Mouse (Mus musculus) heart, embryonic 14.5 days (tissue): ENCODE results near the gene Aldh3b2. TPM values are rescaled to one million over a fixed set of nuclear protein-coding genes. Genes with fewer than 3 reads are reported as not detected.

Experiments used
- ATAC-seq: fragments of 200-750 bp; cut with Nextera tagmentation; 2 replicates; pipeline ENCODE4 v1.8.0; 2017; ENCODE audit warnings: low read depth, moderate TSS enrichment; ENCODE audit not compliant: insufficient number of reproducible peaks, insufficient read depth, low FRiP score
- H3K27ac ChIP-seq, 2 experiments: fragments of 200-500 bp in 1 of 2; fragments of 300-500 bp in 1 of 2; sonication (generic) in 1 of 2; replicated peaks in 1 of 2; 2 replicates each; pipeline ENCODE4 v1.5.1; 2012 to 2014; ENCODE audit warnings: low read depth in 2 of 2, low read length in 2 of 2, control low read depth in 1 of 2, mild to moderate bottlenecking in 1 of 2, mixed read lengths in 1 of 2; ENCODE audit not compliant: control insufficient read depth in 1 of 2, insufficient read depth in 1 of 2
- H3K27me3 ChIP-seq: fragments of 300-500 bp; sonication (generic); 2 replicates; pipeline ENCODE4 v1.6.1; 2014; ENCODE audit warnings: mild to moderate bottlenecking, low read length, control low read depth; ENCODE audit not compliant: control insufficient read depth, insufficient read depth
- H3K36me3 ChIP-seq: fragments of 300-500 bp; sonication (generic); 2 replicates; pipeline ENCODE4 v1.6.1; 2014; ENCODE audit warnings: mild to moderate bottlenecking, control low read depth, low read length, mixed read lengths; ENCODE audit not compliant: control insufficient read depth, insufficient read depth
- H3K4me1 ChIP-seq, 2 experiments: fragments of 200-500 bp in 1 of 2; fragments of 300-500 bp in 1 of 2; sonication (generic) in 1 of 2; 2 replicates each; pipeline ENCODE4 v1.6.1; 2012 to 2014; ENCODE audit warnings: low read length in 2 of 2, control low read depth in 1 of 2, mixed read lengths in 1 of 2; ENCODE audit not compliant: control insufficient read depth in 2 of 2, insufficient read depth in 2 of 2
- H3K4me2 ChIP-seq: fragments of 300-500 bp; sonication (generic); 2 replicates; pipeline ENCODE4 v1.6.1; 2014; ENCODE audit warnings: mild to moderate bottlenecking, low read length
- H3K4me3 ChIP-seq, 2 experiments: fragments of 200-500 bp in 1 of 2; fragments of 300-500 bp in 1 of 2; sonication (generic) in 1 of 2; 2 replicates each; pipeline ENCODE4 v1.5.1; 2012 to 2014; ENCODE audit warnings: low read length in 2 of 2, mild to moderate bottlenecking in 2 of 2, control low read depth in 1 of 2, low read depth in 1 of 2, moderate library complexity in 1 of 2; ENCODE audit not compliant: control insufficient read depth in 1 of 2, insufficient read depth in 1 of 2
- H3K9ac ChIP-seq: fragments of 300-500 bp; sonication (generic); 2 replicates; pipeline ENCODE4 v1.6.1; 2014; ENCODE audit warnings: mild to moderate bottlenecking, low read length
- H3K9me3 ChIP-seq: fragments of 300-500 bp; sonication (generic); 2 replicates; pipeline ENCODE4 v1.6.1; 2016; ENCODE audit warnings: low read length, control low read depth; ENCODE audit not compliant: control insufficient read depth
- WGBS: fragments of 180-500 bp; shearing (Covaris S2); extraction: QIAGEN DNeasy Blood & Tissue Kit; methylation state at CpG from one replicate; pipeline ENCODE4 v1.1.7; 2014; 5-methylcytosine and 5-hydroxymethylcytosine counted together
- polyA plus RNA-seq: library from polyadenylated mRNA; unstranded; fragments of >200 nt; fragmentation: Nextera tagmentation; extraction: Ambion mirVana; gene quantifications from 2 replicates; pipeline ENCODE4 v1.2.1, GENCODE M21; 2014

Aldh3b2 gene
- polyA plus RNA-seq, 1 experiment from 2014 or later = 0.18 TPM

DNA sequence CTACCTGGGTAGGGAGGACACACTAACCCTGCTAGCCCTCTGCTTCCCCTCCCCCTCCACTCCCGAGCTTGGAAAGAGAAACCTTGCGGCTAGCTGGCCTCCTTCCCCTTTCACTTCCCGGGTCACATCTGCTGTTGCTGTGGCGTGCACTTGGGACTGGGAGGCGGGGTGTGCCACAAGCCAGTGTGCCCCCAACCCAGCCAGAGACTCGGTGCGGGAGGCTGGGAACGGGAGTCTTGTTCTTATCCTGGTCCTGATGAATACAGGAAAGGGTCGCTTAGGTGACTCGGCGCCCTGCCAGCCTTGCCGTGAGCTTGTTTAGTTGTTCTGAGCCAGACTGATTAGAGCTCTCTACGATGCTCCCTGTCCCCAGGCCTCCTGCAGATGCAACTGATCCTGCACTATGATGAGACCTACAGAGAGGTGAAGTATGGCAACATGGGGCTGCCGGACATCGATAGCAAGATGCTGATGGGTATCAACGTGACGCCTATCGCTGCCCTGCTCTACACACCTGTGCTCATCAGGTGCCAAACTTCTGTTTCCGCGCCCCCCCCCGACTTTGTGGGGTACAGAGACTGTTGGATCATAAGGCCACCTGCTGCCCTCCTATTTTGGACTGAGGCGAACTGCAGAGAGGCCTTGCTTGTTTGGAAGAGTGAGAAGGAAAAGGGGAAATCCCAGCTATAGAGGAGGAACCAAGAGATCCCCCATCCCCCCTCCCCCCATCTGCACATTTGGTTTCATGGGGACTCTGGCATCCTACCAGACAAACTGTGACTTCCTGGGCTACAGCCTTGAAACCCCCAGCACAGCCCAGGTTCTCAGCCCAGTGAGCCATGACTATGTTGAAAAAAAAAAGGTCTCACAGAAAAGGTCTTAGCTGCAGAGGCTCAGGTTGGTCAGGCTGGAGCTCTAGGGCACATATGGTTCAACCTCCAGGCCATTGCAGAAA, 36.0 kb upstream of the Aldh3b2 start:
- peak overlapping the region; percentile 73 for H3K9ac ChIP-seq
- peak overlapping the region; percentile 93 for H3K4me2 ChIP-seq
- H3K36me3 ChIP-seq = no peaks in the 10 kb centered on the region
- no peaks in the 10 kb centered on the region for H3K27me3 ChIP-seq
- peaks cover 6 to 11% of the 10 kb centered on the region in 2 experiments for H3K4me1 ChIP-seq
- 0 out of 4 replicates have a peak overlapping the region, but pooled peaks of 1 of the 2 experiments have one; percentile 33 for H3K27ac ChIP-seq
- ATAC-seq = 0 out of 2 replicates have a peak, but pooled peaks have one; percentile 40
- peak overlapping the region; percentile 61 to 65 for H3K4me3 ChIP-seq
- WGBS = 7% methylated on average over 22 of the region's 22 CpGs
- no peaks in the 10 kb centered on the region for H3K9me3 ChIP-seq

DNA sequence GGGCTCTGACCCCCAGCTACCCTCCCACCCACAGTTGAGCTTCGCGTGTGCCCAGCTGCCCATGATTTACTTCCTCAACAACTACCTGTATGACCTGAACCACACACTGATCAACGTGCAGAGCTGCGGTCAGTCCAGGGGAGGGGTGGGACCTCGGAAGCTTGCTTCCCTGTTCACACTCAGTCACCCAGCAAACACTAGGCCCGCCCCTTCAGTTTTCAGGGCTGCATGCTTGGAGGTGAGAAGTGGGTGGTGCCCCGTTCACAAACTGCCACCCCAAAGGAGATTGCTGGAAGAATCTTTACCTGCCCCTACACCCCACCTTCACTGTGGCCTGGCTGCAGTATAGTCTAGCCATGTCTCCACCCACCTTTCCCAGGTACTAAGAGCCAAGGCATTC, 29.8 kb upstream of the Aldh3b2 start:
- WGBS = 75% methylated on average over 7 of the region's 7 CpGs
- Histone ChIP-seq H3K4me2 (no peak overlapping the region), H3K4me3 (no peak overlapping the region), H3K36me3 (no peaks in the 10 kb centered on the region), H3K9me3 (no peaks in the 10 kb centered on the region), H3K27me3 (peaks cover 6% of the 10 kb centered on the region; the same call in 1 of the 2 replicates), H3K9ac (no peak overlapping the region), H3K27ac (no peak overlapping the region), H3K4me1 (peaks cover 8 to 11% of the 10 kb centered on the region in 2 experiments)
- no peak for ATAC-seq

DNA sequence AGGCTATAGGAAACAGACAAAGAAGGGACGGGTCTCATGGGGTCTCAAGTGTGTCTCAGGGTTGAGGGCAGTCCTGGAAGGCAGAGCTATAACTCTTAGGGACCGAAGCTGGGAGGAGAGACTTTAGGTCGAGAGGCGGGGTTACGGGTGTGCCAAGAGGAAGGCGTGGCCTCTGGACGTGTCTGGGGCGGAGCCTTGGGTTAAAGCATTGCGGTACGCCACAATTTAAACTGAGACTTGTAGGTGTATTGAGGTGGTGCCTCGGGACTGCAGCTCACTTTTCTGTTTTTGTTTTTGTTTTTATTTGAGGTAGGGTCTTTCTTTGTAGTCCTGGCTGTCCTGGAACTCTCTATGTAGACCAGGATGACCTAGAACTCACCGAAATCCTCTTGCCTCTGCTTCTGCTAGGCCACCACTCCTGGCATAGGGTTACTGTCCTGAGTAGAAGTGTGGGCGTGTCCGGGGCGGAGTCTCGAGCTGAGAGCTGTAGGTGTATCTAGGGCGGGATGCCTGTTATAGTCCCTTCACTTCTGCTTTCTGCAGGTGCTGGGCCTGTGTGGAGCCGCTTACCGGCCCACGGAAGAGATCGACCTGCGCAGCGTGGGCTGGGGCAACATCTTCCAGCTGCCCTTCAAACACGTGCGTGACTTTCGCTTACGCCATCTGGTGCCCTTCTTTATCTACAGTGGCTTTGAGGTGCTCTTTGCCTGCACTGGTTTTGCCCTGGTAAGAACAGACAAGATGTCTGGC, 29.0 kb upstream of the Aldh3b2 start:
- Histone ChIP-seq H3K27me3 (peaks cover 6% of the 10 kb centered on the region; the same call in 1 of the 2 replicates), H3K27ac (no peak overlapping the region), H3K9ac (no peak overlapping the region), H3K4me3 (peak overlapping the region; percentile 7 to 24; a peak in 3 of 4 replicates), H3K9me3 (no peaks in the 10 kb centered on the region), H3K36me3 (no peaks in the 10 kb centered on the region), H3K4me1 (peaks cover 8 to 11% of the 10 kb centered on the region in 2 experiments), H3K4me2 (peak overlapping the region; percentile 56)
- 17% methylated on average over 27 of the region's 27 CpGs for WGBS
- ATAC-seq = no peak

DNA sequence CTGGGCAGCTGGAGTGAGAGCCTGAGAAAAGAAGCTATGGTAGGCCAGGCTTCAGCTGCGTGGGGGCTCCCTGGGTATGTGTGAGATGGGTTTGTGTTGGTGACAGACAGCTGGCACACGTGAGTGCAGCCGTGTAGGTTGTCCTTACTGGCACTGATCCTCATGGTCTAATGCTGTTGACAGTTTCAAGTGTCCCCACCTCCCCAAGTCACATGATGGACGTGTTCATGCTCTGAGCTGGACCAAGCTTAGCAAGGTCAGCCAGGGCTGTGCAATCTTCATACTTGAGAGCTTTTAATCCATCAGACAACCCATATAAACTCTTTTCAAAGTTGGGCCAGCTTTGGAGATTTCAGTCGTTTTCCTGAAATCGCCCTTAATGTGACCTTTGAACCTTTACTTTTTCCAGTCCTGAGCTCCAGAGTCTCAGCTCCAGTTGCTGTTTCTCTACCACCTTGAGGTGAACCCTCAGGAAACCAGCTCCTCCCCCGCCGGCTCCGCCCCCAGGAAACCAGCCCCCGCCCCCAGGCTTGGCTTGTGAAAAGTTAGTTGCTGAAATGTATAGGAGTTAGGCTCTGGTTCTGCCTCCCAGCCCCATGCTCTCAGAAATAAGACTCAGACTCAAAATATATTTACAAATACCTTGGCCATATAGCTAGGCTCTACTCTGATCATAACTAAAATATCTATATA, 26.1 kb upstream of the Aldh3b2 start:
- no peak overlapping the region for H3K9ac ChIP-seq
- H3K4me1 ChIP-seq = peaks cover 8 to 11% of the 10 kb centered on the region in 2 experiments
- H3K27me3 ChIP-seq = peaks cover 6% of the 10 kb centered on the region; the same call in 1 of the 2 replicates
- ATAC-seq = peak; percentile 83
- WGBS = 13% methylated on average over 10 of the region's 10 CpGs
- no peaks in the 10 kb centered on the region for H3K36me3 ChIP-seq
- H3K9me3 ChIP-seq = no peaks in the 10 kb centered on the region
- H3K4me2 ChIP-seq = no peak overlapping the region
- H3K4me3 ChIP-seq = no peak overlapping the region
- H3K27ac ChIP-seq = peak overlapping the region; percentile 21 to 62; a peak in 3 of 4 replicates

DNA sequence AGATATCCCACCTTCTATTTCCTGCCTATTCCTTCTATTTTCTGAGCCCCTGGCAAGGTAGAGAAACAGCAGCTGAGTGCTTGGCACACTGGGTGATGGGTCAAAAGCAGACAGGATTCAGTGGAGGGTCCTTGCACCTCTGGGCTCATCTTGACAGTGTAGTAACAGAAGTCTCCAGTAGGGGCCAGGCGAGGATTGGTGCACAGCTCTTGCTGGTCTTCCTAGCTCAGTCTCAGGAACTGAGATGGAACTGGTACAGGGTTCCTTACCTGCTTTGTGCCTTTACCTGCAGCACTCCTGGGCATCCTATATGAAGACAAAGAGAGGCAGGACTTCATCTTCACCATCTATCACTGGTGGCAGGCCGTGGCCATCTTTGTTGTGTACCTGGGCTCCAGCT, 25.4 kb upstream of the Aldh3b2 start:
- Histone ChIP-seq H3K9me3 (no peaks in the 10 kb centered on the region), H3K4me2 (no peak overlapping the region), H3K27me3 (peaks cover 6% of the 10 kb centered on the region; the same call in 1 of the 2 replicates), H3K4me1 (peaks cover 8 to 11% of the 10 kb centered on the region in 2 experiments), H3K27ac (no peak overlapping the region), H3K4me3 (no peak overlapping the region), H3K9ac (no peak overlapping the region), H3K36me3 (no peaks in the 10 kb centered on the region)
- no peak for ATAC-seq
- 8% methylated on average over 2 of the region's 2 CpGs for WGBS

DNA sequence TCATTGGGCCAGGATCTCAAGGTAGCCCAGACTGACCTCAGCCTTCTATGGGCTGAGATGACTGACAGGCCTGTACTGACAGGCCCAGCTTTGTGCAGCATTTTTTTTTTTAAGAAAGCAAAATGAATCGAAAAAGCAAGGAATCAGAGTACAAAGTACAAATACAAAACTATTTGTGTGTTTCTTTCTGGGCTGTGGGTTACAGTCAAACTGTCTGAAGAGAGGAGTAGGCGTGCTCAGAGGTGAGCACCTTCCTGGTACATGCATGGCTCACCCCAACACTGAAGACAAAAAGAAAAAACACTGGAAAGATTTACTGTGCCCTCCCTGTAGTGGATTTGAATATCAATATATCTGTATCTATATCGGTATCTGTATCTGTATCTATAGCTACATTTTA, 24.3 kb upstream of the Aldh3b2 start:
- no peak overlapping the region for H3K9ac ChIP-seq
- peaks cover 8 to 11% of the 10 kb centered on the region in 2 experiments for H3K4me1 ChIP-seq
- no peak overlapping the region for H3K4me2 ChIP-seq
- H3K9me3 ChIP-seq = no peaks in the 10 kb centered on the region
- no peak overlapping the region for H3K4me3 ChIP-seq
- WGBS = 72% methylated on average over 3 of the region's 3 CpGs
- H3K27me3 ChIP-seq = no peaks in the 10 kb centered on the region
- no peaks in the 10 kb centered on the region for H3K36me3 ChIP-seq
- no peak for ATAC-seq
- H3K27ac ChIP-seq = no peak overlapping the region

DNA sequence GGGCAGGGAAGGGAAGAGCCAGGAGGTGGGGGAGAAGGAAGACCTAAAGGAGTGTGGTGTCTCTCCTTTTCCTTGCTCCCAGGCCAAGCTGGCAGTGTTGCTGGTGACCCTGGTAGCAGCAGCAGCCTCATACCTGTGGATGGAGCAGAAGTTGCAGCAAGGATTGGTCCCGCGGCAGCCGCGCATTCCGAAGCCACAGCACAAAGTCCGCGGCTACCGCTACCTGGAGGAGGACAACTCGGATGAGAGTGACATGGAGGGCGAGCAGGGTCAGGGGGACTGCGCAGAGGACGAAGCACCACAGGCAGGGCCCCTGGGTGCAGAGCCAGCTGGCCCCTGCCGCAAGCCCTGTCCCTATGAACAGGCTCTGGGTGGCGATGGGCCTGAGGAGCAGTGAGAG, 23.6 kb upstream of the Aldh3b2 start:
- 70% methylated on average over 14 of the region's 14 CpGs for WGBS
- no peak for ATAC-seq

More for the DNA sequence above, 23.6 kb upstream of the Aldh3b2 start:
- H3K4me1 ChIP-seq = peaks cover 6 to 11% of the 10 kb centered on the region in 2 experiments
- H3K9ac ChIP-seq = no peak overlapping the region
- H3K27ac ChIP-seq = no peak overlapping the region
- no peak overlapping the region for H3K4me3 ChIP-seq
- no peaks in the 10 kb centered on the region for H3K36me3 ChIP-seq
- no peak overlapping the region for H3K4me2 ChIP-seq
- H3K9me3 ChIP-seq = no peaks in the 10 kb centered on the region
- no peaks in the 10 kb centered on the region for H3K27me3 ChIP-seq
